Mouse (Mus musculus): ENCODE results near the gene Zfp658.

Gene Zfp658

GRCm38 (mm10) chr7:43584790-43585189 is 22.7 kb downstream of the Zfp658 start:
- DNase-seq = no peak

- DNase-seq = no peak
Measured at GRCm38 (mm10) chr7:43601884-43602283, 39.8 kb downstream of the Zfp658 start.

GRCm38 (mm10) chr7:43606896-43607742 is 45.1 kb downstream of the Zfp658 start, which contains the start of gene Zfp819:
Zfp819 (plus strand) TSS chr7:43607169.
- peak; percentile 71 for DNase-seq

- DNase-seq = no peak
Measured at GRCm38 (mm10) chr7:43607743-43608287, 45.8 kb downstream of the Zfp658 start.

- DNase-seq = no peak
Measured at GRCm38 (mm10) chr7:43608316-43608824, 46.3 kb downstream of the Zfp658 start.

GRCm38 (mm10) chr7:43613816-43614551 is 51.9 kb downstream of the Zfp658 start:
- no peak for DNase-seq

GRCm38 (mm10) chr7:43622927-43623326 is 60.9 kb downstream of the Zfp658 start:
- DNase-seq = no peak

- DNase-seq = no peak
Measured at GRCm38 (mm10) chr7:43623819-43624218, 61.8 kb downstream of the Zfp658 start.

Data from lung, postnatal 10 days (tissue).